Mouse (Mus musculus) lung, adult 2 months (tissue): ENCODE measurements at regions not wholly inside any gene's neighbourhood (a gene's known extent, or its start where the extent isn't known, plus 50 kb on each side); places are given as distances from the start of the nearest gene placed in this dataset.

Source experiments
- DNase-seq: peaks from one replicate; pipeline ENCODE4 v3.0.0; 2022
- H3K4me1 ChIP-seq: fragments of 200-500 bp; 2 replicates; pipeline ENCODE4 v1.6.1; 2011; ENCODE audit warnings: low read length; ENCODE audit not compliant: control insufficient read depth, insufficient read depth
- H3K4me3 ChIP-seq: fragments of 200-500 bp; replicated peaks from 2 replicates; pipeline ENCODE3; 2011; ENCODE audit warnings: low read depth, mild to moderate bottlenecking, control low read depth, low read length; ENCODE audit errors: extremely low read depth
- CTCF ChIP-seq: fragments of 200-500 bp; IDR thresholded peaks from 2 replicates; pipeline ENCODE4 v1.5.1; 2011; ENCODE audit warnings: mild to moderate bottlenecking, low read length, control low read depth; ENCODE audit not compliant: insufficient read depth
- POLR2A ChIP-seq: fragments of 200-500 bp; IDR thresholded peaks from 2 replicates; pipeline ENCODE4 v1.6.1; 2011; ENCODE audit warnings: low read depth, mild to moderate bottlenecking, control low read depth, low read length, borderline replicate concordance; ENCODE audit errors: extremely low read depth
- WGBS: fragments of 180-500 bp; shearing (Covaris S2); methylation state at CpG from one replicate; pipeline ENCODE4 v1.1.7; 2018; 5-methylcytosine and 5-hydroxymethylcytosine counted together

- WGBS = 93% methylated on average over 4 of the region's 4 CpGs
- TF ChIP-seq POLR2A = no peak
- TF ChIP-seq CTCF = no peak
Measured at GRCm38 (mm10) chr1:55905232-55905631, 499.5 kb downstream of the Plcl1 start.

GRCm38 (mm10) chr1:55910024-55910423, 504.3 kb downstream of the Plcl1 start:
- WGBS = 82% methylated on average over 2 of the region's 2 CpGs
- no peak overlapping the region for H3K4me3 ChIP-seq
- H3K4me1 ChIP-seq = no peaks in the 10 kb centered on the region
- no peak for DNase-seq
- no peak for TF ChIP-seq POLR2A

More at GRCm38 (mm10) chr1:55905232-55905631, 499.5 kb downstream of the Plcl1 start:
- H3K4me3 ChIP-seq = no peak overlapping the region
- DNase-seq = no peak
- H3K4me1 ChIP-seq = no peaks in the 10 kb centered on the region

- H3K4me1 ChIP-seq = no peaks in the 10 kb centered on the region
- DNase-seq = no peak
- no peak overlapping the region for H3K4me3 ChIP-seq
- WGBS = 88% methylated on average over 3 of the region's 3 CpGs
- TF ChIP-seq POLR2A (no peak), CTCF (no peak)
Measured at GRCm38 (mm10) chr1:55914284-55914683, 508.6 kb downstream of the Plcl1 start.

GRCm38 (mm10) chr1:55915940-55916339, 510.2 kb downstream of the Plcl1 start:
- no peak overlapping the region for H3K4me3 ChIP-seq
- DNase-seq = no peak
- H3K4me1 ChIP-seq = no peaks in the 10 kb centered on the region
- TF ChIP-seq CTCF (no peak), POLR2A (no peak)
- 55% methylated on average over 11 of the region's 11 CpGs for WGBS

GRCm38 (mm10) chr1:55919516-55919915, 513.8 kb downstream of the Plcl1 start:
- TF ChIP-seq POLR2A (no peak), CTCF (no peak)
- H3K4me1 ChIP-seq = peaks cover 2% of the 10 kb centered on the region; the same call in 1 of the 2 replicates
- DNase-seq = no peak
- no peak overlapping the region for H3K4me3 ChIP-seq

- H3K4me3 ChIP-seq = no peak overlapping the region
- no peak for TF ChIP-seq CTCF
- TF ChIP-seq POLR2A = no peak
- 51% methylated on average over 3 of the region's 3 CpGs for WGBS
- DNase-seq = no peak
- no peaks in the 10 kb centered on the region for H3K4me1 ChIP-seq
Measured at GRCm38 (mm10) chr1:55946786-55947549, 541.2 kb downstream of the Plcl1 start.

- no peak overlapping the region for H3K4me3 ChIP-seq
- DNase-seq = no peak
- H3K4me1 ChIP-seq = no peaks in the 10 kb centered on the region
- TF ChIP-seq POLR2A = no peak
- no peak for TF ChIP-seq CTCF
- WGBS = 74% methylated on average over 5 of the region's 5 CpGs
Measured at GRCm38 (mm10) chr1:55947618-55948283, 542.0 kb downstream of the Plcl1 start.

GRCm38 (mm10) chr1:55949606-55950005, 543.9 kb downstream of the Plcl1 start:
- Histone ChIP-seq H3K4me1 (no peaks in the 10 kb centered on the region), H3K4me3 (no peak overlapping the region)
- WGBS = 77% methylated on average over 4 of the region's 4 CpGs
- no peak for DNase-seq
- no peak for TF ChIP-seq CTCF
- no peak for TF ChIP-seq POLR2A

GRCm38 (mm10) chr1:55957804-55958445, 552.2 kb downstream of the Plcl1 start:
- no peak for DNase-seq
- TF ChIP-seq CTCF (no peak), POLR2A (no peak)
- H3K4me3 ChIP-seq = no peak overlapping the region
- no peaks in the 10 kb centered on the region for H3K4me1 ChIP-seq
- WGBS = 75% methylated on average over 11 of the region's 11 CpGs
